Mouse (Mus musculus) gastrocnemius, postnatal 36 days (tissue): ENCODE measurements around the gene Guca1a. TPM values are rescaled to one million over a fixed set of nuclear protein-coding genes. Genes with fewer than 3 reads are reported as not detected.
"Not testable (repeated sequence)": the region's sequence is repeated elsewhere in the genome, so short reads cannot be mapped to it uniquely, and the experiment has no call there.

Experiments
- DNase-seq, 2 experiments: peaks; one replicate each; pipeline ENCODE4 v3.0.0; 2022
- intact Hi-C: fragments of 180-260 bp; cut with DNase I; formaldehyde crosslinking; loops from one replicate; pipeline ENCODE4 v1.15.1; 2025
- long read RNA-seq, 2 experiments: library from polyadenylated mRNA; stranded (forward); transcript quantifications; one replicate each; pipeline ENCODE4 v2.0.0; 2021
- total RNA-seq, 2 experiments: library from RNA; stranded (reverse); gene quantifications; 2 replicates each; pipeline ENCODE4 v1.2.3; 2021

Guca1a gene
- not detected for total RNA-seq
- long read RNA-seq, experiment 1: 0 reads
- long read RNA-seq, experiment 2: 0 reads

GRCm38 (mm10) chr17:47400451-47400850, at the start of gene Guca1a:
TSS of gene Guca1a (minus strand) at chr17:47400584.
- intact Hi-C loops: no loop called here
- DNase-seq: no peak

DNA sequence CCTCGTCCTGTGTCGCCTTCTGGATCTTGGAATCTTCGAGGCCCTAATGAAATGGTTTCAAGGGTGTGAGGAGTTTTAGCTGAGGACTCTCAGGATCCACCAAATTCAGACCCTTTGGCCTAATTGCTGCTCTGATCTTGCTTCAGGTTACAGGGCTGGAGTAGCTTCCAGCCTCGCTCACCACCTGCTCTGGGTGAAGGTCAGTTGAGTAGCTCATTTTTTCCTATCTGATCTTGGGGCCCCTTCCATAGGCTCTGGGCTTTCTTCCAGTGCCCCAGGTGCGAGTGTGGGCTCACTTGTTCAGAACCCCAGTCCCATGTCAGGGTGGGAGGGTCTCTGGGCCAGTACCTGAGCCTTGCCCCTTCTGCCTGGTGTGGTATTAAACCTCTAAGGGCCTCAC, 49.0 kb upstream of the Guca1a start:
- intact Hi-C loops: no loop called here
- DNase-seq: no peak

DNA sequence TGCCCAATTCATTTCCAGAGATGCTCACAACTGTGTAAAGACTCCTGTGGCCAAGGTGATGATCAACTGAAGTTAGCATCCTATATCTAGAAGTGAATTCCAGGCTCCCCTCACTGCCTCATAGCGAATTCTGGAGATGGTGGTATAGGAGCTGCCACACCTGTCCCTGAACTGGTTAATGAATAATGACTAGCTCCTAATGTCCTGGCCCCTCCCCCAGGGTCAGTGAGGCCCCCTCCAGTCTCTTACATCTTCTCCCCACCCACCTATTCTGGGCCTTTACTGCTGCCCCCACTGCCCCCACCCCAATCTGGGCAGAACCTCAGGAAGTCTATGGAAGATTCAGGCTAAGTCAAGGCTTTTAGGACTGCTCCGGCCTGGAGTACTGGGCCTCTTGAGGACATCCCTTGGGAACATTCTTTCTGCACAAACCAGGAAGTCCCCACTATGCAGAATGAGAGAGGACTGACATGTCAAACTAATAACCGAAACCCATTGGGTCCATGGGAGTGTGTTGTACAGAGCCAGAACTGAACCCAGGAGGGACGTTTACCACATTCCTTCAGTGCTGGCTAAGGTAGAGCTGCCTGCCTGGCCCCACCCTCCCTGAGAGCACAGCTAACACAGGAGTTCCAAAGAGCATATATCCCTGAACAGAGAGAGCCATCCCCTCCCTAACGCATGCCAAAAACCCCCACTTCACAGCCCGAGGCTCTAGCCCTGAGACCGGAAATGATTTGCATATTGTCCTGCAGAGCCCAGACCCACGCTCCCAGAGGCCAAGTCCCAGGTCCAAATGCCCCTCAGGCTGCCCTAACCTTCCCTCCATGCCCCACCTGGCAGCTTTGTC, 48.4 kb upstream of the Guca1a start:
- intact Hi-C loops: no loop called here
- no peak for DNase-seq

- intact Hi-C loops: no loop called here
- DNase-seq: no peak
Observed at GRCm38 (mm10) chr17:47446561-47446960, 46.2 kb upstream of the Guca1a start.

GRCm38 (mm10) chr17:47446025-47446424, 45.6 kb upstream of the Guca1a start:
- intact Hi-C loops: no loop called here
- DNase-seq: no peak

- intact Hi-C loops: no loop called here
- no peak for DNase-seq
Observed at GRCm38 (mm10) chr17:47445518-47445917, 45.1 kb upstream of the Guca1a start.

GRCm38 (mm10) chr17:47444113-47444512, 43.7 kb upstream of the Guca1a start:
- intact Hi-C loops: no loop called here
- DNase-seq: no peak

DNA sequence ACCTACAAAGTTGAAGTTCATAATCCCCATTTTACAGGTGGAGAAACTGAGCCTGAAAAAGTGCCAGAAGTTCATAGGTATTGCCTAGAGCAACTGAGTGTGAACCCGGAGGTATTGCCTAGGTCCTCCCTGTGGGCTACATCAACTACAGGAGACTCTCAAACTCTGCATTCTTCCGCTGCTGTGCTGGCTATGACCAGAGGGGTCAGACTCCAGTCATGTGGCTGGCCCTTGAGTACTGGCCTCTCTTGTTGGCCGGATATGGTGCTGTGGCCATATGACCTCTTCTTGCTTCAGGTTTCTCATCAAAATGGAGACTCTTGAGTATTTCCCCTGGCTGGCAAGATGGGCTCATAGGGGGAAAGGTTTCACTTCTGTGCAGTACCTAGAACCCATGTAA, 41.9 kb upstream of the Guca1a start:
- DNase-seq: no peak
- intact Hi-C loops: no loop called here

- no peak for DNase-seq
- intact Hi-C loops: no loop called here
Observed at GRCm38 (mm10) chr17:47441296-47442051, 41.1 kb upstream of the Guca1a start.

GRCm38 (mm10) chr17:47440359-47440890, 40.0 kb upstream of the Guca1a start:
- no peak for DNase-seq
- intact Hi-C loops: no loop called here

DNA sequence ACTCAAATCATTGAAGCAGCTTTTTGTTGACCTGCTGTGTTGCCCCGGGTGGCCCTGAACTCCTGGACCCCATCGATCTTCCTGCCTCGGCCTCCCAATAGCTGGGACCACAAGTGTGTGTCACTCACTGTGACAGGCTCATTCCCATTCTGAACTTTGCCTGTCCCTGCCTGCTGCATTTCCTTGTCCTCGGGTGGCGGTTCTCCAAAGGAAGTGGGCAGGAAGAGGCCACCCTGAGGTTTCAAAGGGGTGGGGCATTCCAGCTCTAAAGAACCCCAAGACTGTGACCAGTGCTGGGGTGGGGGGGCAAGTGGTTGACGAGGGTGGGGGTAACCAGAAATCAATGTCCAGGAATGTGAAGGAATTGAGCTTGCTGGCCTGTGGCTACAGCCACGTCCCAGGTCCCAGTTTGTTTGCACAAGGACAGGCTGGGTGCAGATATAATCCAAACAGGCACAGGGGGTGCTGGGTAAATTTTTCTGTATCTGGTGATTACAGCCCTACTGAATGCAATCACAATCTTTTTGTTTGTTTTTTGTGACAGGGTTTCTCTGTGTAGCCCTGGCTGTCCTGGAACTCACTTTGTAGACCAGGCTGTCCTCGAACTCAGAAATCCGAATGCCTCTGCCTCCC, 39.1 kb upstream of the Guca1a start:
- intact Hi-C loops: no loop called here
- DNase-seq: no peak

- DNase-seq: no peak
- intact Hi-C loops: no loop called here
Observed at GRCm38 (mm10) chr17:47438611-47439010, 38.2 kb upstream of the Guca1a start.

DNA sequence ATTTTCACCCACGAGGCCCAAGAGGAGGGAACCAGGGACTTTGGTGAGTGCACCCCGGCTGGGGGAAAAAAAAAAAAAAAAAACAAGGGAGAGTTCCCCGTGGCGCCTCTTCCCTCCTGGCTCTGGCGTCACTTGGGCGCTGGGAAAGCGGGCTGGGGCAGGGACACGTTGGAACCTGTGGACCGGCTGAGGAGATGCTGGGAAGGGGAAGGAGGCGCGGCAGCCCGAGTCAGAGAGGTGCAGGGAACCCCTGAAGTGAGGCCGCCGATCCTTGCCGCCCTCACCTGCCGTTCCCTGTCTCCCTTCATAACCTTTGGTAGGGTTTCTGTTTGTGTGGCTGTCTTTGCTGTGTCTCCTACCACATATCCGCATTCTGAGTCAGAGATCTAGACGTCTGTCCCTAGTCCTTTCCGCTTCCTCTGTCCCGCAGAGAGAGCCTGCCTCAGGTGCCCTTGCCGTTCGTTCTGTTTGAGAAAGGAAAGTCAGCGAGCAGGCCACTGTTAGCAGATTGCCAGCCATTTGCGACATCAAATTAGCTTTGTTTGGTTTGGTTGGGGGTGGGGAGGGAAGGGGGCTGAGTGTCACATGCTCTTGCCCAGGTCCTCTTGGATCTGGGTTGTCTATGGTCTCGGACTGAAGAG, 36.6 kb upstream of the Guca1a start, which contains the start of gene 1700001C19Rik:
Gene 1700001C19Rik (minus strand): TSS at position 470 of the 641 bp plus-strand sequence.
- no peak for DNase-seq
- intact Hi-C loops: no loop called here

- no peak for DNase-seq
Observed at GRCm38 (mm10) chr17:47436156-47436906, 35.9 kb upstream of the Guca1a start, which contains the start of gene AI661453. TSS of gene AI661453 (plus strand) at chr17:47436615.

DNA sequence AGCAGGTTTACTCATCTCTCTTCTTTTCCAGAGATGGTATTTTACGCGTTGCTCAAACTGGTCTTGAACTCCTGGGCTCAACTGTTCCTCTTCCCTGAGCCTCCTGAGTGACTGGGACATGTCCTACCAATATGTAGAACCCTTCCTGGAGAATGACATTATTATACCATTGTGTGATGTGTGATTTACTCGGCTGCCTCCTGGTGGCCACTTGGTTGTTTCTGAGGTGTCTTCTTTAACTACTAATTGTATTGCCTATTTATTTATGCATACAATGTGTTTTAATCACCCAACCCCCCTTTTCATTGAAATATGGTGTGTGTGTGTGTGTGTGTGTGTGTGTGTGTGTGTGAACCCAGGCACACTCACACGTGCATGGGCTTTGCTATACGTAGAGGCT, 30.4 kb upstream of the Guca1a start:
- no peak for DNase-seq
- intact Hi-C loops: no loop called here

More at GRCm38 (mm10) chr17:47436156-47436906, 35.9 kb upstream of the Guca1a start, which contains the start of gene AI661453:
- intact Hi-C loops: no loop called here

DNA sequence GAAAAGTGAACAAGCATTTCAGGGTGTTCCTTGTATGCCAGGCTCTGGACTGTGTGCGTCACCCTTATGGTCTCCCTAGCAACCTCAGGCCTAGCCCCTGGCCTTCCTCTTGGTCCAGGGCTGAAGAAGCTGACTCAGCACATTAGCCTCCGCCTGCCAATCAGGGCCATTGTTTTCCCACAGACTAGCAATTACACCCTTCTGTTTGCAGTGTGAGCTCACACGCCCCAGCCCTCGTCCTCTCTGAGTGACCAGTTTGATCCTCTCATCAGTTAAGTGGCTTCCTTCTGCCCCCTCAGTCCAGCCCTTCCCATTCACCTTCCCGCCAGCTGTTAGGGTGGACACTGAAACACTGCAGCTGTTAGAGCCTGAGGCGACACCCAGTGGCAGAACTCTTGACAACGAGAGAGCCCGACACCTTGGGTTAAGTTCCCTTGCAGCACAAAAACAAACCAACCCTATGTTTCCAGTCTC, 28.5 kb upstream of the Guca1a start:
- intact Hi-C loops: no loop called here
- DNase-seq: no peak

DNA sequence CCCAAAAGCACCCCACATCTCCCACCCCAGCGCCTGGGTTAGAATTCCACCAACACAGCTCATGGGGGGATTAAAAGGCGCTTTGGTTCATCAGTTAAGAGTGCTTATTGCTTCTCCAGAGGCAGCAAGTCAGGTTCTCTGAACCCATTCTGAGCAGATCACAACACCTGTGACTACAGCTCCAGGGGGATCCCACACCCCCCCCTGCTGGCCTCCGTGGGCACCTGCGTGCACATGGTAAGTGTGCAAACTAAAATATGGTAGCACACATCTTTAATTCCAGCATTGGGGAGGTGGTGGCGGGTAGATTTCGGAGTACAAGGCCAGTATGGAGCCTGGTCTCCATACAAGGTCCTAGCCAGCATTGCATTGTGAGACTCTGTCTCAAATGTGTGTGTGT, 26.9 kb upstream of the Guca1a start:
- intact Hi-C loops: no loop called here
- no peak for DNase-seq

DNA sequence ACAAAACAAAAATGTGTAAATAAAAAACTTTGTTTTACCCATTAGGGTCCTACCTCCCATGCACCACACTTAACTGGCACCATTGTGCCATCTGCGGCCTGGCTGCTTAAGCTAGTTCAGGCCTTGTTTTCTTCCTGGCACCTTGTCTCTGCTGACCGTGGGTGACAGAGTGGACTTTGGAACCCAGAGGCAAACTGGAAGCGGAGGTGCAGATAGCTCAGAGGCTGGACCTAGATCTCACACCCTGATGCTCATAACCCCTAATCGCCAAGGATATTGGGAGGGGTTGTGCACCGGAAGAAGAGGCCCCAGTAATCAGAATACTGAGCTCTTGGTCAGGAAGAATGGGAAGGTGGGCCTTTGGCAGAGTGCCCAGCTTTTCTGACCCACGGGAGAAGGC, 23.8 kb upstream of the Guca1a start:
- intact Hi-C loops: no loop called here
- no peak for DNase-seq

DNA sequence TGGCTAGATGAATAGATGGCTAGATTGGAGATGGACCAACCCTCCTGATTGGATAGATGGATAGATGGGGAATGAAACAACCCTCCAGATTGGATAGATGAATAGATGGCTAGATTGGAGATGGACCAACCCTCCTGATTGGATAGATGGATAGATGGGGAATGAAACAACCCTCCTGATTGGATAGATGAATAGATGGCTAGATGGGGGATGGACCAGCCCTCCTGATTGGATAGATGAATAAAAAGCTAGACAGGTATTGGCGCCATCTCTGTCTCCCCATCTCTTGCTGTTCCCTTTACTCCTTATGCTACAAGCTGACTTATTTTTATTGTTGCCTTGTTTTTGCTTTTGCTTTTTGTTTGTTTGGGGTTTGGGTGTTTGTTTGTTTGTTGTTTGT, 22.2 kb upstream of the Guca1a start:
- intact Hi-C loops: not testable (repeated sequence)

More for the DNA sequence above, 22.2 kb upstream of the Guca1a start:
- DNase-seq: not testable (repeated sequence)
